Comparison of ENCODE assay signal across 12 mouse cellular contexts in the genomic region with DNA sequence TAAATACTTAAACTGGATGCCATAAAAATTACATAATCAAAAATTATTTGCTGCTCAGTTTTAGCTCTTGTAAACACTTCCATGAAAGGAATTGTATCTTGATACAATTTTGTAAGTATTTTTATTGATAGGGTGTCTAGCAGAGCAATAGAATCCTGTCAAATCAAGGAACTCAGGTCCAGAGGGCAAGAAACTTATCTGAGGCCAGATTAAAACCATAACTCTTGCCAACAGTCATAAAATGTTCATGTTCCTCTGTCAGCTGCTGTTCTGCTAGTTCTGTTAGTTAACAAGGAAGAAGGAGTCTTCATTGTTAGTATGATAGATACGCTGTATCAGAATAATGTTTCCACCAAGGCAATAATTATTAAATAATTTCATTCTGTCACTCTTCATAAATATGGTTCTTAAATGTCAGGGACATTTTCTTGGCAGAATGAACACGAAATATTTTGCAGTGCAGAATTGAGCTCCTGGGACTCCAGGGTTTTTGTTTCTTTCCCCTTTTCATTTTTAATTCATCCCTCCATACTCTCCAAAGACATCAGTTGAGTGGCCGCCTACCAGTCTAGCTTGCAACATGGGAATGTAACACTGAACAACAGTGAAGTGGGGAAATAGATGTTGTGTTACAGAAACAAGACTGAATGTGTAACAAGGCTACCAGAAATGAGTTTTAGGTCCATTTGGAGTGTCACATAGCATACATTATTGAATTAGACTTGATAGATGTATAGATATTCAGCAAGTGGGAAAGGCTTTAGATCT.
"Had no signal": no experiment of that assay in that cellular context is flagged by ENCODE, and none has a peak within 500 bp of the region (broad histone marks: within the 10 kb centered on the region; RNA-seq: fewer than 3 reads in every experiment).

No protein-coding gene starts in this region.

- H3K27ac ChIP-seq: hindbrain, embryonic 15.5 days; limb, embryonic 13.5 days; liver, embryonic 14.5 days; neural tube, embryonic 12.5 days; stomach, embryonic 15.5 days had no signal

- H3K4me3 ChIP-seq: hindbrain, embryonic 15.5 days; limb, embryonic 13.5 days; neural tube, embryonic 12.5 days; stomach, embryonic 15.5 days had no signal

- H3K9me3 ChIP-seq: hindbrain, embryonic 15.5 days; limb, embryonic 13.5 days; neural tube, embryonic 12.5 days; stomach, embryonic 15.5 days had no signal

- H3K36me3 ChIP-seq: hindbrain, embryonic 15.5 days; limb, embryonic 13.5 days; neural tube, embryonic 12.5 days; stomach, embryonic 15.5 days had no signal

- H3K9ac ChIP-seq: hindbrain, embryonic 15.5 days; limb, embryonic 13.5 days; liver, embryonic 14.5 days; neural tube, embryonic 12.5 days; stomach, embryonic 15.5 days had no signal

- H3K4me1 ChIP-seq: hindbrain, embryonic 15.5 days; limb, embryonic 13.5 days; neural tube, embryonic 12.5 days; stomach, embryonic 15.5 days had no signal

- H3K27me3 ChIP-seq: hindbrain, embryonic 15.5 days; limb, embryonic 13.5 days; neural tube, embryonic 12.5 days; stomach, embryonic 15.5 days had no signal

- DNase-seq: kidney, adult 9 months; kidney, postnatal 4 days; left cerebral cortex, postnatal 4 days; lung, adult 2 months; midbrain, embryonic 14.5 days; spleen, adult 18-20 months; thymus, postnatal 36 days had no signal

- H3K4me2 ChIP-seq: hindbrain, embryonic 15.5 days; limb, embryonic 13.5 days; neural tube, embryonic 12.5 days; stomach, embryonic 15.5 days had no signal
